Mouse (Mus musculus) gastrocnemius, postnatal 4 days (tissue): ENCODE data around the gene Ep300. TPM values are rescaled to one million over a fixed set of nuclear protein-coding genes. Genes with fewer than 3 reads are reported as not detected.
"Not testable (repeated sequence)": the region's sequence is repeated elsewhere in the genome, so short reads cannot be mapped to it uniquely, and the experiment has no call there.

Source experiments
- DNase-seq, 2 experiments: peaks; one replicate each; pipeline ENCODE4 v3.0.0; 2021 to 2022; ENCODE audit warnings: low spot score in 2 of 2, mixed read lengths in 2 of 2
- total RNA-seq, 2 experiments: library from RNA; stranded (reverse); gene quantifications; 2 replicates each; pipeline ENCODE4 v1.2.3; 2021

Ep300 gene
- total RNA-seq, 2 experiments from 2014 or later: 41.8 to 45.3 TPM

- DNase-seq: no peak
These were observed 2.5 kb downstream of the Ep300 start for GRCm38 (mm10) chr15:81587686-81588085.

GRCm38 (mm10) chr15:81594146-81594696 lies 9.1 kb downstream of the Ep300 start:
- no peak for DNase-seq

GRCm38 (mm10) chr15:81598742-81599141 lies 13.6 kb downstream of the Ep300 start:
- not testable (repeated sequence) for DNase-seq

GRCm38 (mm10) chr15:81605241-81605640 lies 20.1 kb downstream of the Ep300 start:
- no peak for DNase-seq

GRCm38 (mm10) chr15:81606634-81607033 lies 21.5 kb downstream of the Ep300 start:
- no peak for DNase-seq

DNA sequence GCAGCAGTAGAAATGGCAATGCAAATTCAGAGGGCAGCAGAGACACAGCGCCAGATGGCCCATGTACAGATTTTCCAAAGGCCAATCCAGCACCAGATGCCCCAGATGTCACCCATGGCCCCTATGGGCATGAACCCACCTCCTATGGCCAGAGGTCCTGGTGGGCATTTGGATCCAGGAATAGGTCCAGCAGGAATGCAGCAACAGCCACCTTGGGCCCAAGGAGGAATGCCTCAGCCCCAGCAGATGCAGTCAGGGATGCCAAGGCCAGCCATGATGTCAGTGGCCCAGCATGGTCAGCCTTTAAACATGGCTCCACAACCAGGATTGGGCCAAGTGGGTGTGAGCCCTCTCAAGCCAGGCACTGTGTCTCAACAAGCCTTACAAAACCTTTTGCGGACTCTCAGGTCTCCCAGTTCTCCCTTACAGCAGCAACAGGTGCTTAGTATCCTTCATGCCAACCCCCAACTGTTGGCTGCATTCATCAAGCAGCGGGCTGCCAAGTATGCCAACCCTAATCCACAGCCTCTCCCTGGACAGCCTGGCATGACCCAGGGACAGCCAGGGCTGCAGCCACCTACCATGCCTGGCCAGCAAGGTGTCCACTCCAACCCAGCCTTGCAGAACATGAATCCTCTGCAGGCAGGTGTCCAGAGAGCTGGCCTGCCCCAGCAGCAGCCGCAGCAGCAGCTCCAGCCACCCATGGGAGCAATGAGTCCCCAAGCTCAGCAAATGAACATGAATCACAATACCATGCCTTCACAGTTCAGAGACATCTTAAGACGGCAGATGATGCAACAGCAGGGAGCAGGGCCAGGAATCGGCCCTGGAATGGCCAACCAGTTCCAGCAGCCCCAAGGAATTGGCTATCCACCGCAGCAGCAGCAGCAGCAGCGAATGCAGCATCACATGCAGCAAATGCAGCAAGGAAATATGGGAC lies 64.6 kb downstream of the Ep300 start:
- no peak for DNase-seq

- peak in 1 of 2 experiments; percentile 23 for DNase-seq
These were observed 65.5 kb downstream of the Ep300 start for GRCm38 (mm10) chr15:81650636-81651035.

GRCm38 (mm10) chr15:81661701-81662100 lies 76.5 kb downstream of the Ep300 start:
- DNase-seq: no peak

GRCm38 (mm10) chr15:81663281-81663680 lies 78.1 kb downstream of the Ep300 start:
- no peak for DNase-seq

DNA sequence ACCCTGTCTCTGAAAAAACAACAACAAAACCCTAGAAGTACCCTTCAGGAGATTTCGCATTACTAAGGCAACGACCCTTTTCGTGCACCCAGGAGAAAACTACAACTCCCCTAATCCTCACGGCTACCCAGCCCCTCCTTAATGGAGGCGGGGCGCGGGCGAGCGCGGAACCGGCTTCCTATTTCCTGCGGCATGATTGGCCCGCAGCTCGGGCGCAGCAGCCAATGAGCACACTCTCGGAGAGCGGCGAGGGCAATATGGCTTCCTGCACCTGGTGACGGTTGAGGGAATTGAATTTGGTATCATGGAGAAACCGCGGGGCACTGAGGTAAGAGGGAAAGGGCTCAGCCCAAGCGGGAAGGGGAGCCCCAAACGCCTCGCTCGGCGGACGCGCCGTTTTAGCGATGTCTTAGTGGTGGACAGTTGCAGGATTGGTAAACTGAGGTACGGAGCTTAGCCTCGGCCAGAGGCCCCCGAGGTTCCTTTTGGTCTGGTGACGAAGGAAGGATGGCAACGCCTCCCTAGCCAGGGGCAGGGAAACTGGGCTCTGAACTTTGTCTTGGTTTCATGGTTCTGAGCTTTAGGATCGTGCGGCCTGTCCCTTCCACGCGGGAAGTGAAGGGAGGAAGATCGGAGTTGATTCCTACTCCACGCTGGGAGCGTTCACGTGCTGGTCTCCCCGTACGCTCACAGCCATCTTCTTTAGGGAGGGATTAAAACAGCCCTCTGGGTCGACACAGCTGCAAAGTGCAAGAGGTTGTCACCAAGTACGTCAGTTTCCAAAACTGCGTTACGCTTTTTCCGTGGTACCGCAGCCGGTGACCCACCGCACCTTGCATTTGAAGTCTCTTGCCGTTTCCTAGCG lies 78.8 kb downstream of the Ep300 start, which contains the start of gene L3mbtl2:
L3mbtl2 (plus strand) TSS at position 193 of the 865 bp plus-strand sequence.
- DNase-seq: peak; percentile 79 to 90

DNA sequence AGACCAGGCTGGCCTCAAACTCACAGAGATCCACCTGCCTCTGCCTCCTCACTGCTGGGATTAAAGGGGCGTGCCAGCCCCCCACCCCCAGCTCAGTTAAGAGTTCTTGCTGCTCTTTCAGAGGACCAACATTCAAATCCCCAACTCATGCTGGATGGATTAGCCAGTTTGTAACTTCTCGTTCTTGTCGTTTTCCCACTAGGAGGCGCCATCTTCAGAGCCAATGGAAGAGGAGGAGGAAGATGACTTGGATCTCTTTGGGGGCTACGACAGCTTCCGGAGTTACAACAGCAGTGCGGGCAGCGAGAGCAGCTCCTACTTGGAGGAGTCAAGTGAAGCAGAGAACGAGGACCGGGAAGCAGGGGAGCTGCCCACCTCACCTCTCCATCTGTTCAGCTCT lies 81.8 kb downstream of the Ep300 start:
- DNase-seq: no peak

GRCm38 (mm10) chr15:81670231-81670640 lies 85.1 kb downstream of the Ep300 start:
- DNase-seq: no peak

DNA sequence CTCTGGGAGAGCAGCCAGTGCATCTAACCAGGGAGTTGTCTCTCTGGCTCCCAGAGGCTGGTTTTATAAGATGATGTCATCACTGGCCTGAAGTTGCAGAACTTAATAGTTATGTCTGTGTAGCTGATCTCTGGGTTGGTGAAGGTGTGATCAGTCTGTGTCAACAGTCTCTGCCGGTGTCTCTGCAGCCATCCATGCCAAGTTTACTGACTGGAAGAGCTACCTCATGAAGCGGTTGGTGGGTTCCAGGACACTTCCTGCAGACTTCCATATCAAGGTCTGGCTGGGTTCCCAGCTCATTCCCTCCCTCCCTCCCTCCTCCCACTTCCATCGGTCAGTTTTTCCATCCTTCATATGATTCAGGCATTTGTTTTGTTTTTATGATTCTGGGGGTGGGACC lies 91.5 kb downstream of the Ep300 start:
- DNase-seq: no peak

GRCm38 (mm10) chr15:81680301-81680805 lies 95.2 kb downstream of the Ep300 start:
- DNase-seq: no peak

DNA sequence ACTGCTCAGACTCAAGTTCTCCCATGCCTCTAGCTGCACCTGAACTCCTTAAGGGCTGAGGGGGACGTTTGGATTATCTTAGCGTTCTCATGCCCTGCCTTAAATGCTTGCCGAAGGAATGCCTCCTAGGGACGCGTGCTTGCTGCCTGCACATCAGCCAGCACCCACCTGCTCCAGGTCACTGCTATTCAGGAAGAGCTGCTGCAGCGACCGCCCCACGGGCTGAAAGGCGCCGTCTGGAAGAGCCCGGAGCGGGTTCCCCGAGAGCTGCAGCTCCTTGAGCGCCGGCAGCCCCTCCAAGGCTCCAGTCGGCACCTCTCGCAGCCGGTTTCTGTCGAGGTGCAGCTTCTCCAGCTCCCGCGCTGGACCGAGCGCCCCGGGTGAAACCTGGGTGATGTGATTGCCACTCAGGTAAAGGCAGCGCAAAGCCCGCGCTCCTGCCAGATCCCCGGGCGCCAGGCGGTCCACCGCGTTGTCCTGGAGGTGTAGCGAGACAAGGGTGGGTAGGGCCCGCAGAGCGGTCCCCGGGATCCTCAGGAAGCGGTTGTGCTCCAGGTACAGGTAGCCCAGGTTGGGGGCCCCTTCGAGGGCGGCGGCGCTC lies 108.3 kb downstream of the Ep300 start:
- no peak for DNase-seq

DNA sequence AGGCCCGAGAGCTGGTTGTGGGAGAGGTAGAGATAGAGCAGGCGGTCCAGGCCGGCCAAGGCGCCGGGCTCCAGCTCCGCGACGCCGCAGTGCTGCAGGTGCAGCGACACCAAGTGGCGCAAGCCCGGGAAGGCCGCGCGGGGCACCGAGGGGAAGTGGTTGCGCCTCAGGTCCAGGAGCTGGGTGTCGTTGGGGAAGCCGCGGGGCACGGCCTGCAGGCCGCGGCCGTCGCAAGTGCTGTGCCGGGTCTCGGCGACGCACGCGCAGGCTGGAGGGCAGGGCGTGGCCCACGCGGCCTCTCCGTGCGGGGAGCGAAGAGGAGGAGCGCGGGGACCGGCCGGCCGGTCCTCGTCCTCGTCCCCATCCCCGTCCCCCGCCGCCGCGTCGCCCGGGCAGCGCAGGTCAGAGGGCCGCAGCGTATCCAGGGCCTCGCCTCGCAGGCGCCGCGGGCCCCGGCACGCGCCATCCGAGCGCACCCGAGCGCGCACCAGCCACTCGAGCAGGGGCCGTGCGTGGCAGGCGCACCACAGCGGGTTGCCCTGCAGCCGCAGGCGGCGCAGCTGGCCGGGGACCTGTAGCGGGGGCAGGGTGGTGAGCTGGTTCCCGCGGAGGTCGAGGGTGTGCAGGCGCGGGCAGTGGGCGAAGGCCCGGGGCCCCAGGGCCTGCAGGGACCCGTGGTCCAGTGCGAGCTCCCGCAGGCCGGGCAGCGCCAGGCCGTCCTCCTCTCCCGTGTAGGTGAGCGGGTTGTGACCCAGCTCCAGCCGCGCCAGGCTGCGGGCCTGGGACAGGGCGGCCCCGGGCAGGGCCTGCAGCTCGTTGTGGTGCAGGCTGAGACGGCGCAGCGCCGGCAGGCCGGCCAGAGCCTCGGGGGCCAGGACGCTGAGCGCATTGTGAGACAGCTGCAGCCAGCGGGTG lies 109.1 kb downstream of the Ep300 start:
- peak; percentile 82 to 88 for DNase-seq

DNA sequence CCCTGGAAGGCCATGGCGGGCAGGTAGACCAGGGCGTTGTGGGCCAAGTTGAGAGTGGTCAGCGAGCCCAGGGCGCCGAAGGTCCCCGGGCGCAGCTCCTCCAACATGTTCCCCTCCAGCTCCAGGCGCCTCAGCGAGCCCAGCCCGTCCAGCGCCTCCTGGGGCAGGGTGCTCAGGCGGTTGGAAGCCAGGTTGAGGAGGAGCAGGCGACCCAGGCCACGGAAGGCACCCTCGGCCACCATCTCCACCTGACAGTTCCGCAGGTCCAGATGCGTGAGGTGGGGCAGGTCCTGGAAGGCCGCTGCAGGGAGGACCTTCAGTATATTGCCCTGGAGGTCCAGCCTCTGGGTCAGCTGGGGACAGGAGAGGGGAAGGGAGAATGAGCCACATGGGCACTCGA lies 109.7 kb downstream of the Ep300 start:
- no peak for DNase-seq

GRCm38 (mm10) chr15:81697175-81697574 lies 112.0 kb downstream of the Ep300 start, which contains the start of gene Chadl:
TSS of gene Chadl (minus strand) at chr15:81697287.
- no peak for DNase-seq

DNA sequence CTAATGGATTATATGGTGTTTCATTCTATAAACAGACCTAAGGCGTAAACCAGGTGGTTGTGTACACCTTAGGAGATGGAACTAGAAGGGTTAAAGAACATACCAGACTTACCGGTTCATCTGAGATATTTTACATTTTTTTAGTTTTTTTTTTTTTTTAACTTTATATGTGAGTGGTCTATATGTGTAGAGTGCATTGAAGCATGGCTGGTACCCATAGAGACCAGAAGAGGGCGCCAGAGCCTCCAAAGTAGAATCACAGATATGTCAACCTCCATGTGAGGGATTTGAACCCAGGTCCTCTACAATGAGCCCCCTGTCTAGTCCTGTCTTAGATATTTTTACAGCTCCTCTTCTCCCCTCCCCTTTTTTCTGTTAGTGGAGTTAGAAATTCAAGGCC lies 112.7 kb downstream of the Ep300 start:
- DNase-seq: no peak

- DNase-seq: no peak
These were observed 113.4 kb downstream of the Ep300 start for GRCm38 (mm10) chr15:81698532-81698931.
